11 mouse cellular contexts compared by ENCODE assay signal in the genomic region with DNA sequence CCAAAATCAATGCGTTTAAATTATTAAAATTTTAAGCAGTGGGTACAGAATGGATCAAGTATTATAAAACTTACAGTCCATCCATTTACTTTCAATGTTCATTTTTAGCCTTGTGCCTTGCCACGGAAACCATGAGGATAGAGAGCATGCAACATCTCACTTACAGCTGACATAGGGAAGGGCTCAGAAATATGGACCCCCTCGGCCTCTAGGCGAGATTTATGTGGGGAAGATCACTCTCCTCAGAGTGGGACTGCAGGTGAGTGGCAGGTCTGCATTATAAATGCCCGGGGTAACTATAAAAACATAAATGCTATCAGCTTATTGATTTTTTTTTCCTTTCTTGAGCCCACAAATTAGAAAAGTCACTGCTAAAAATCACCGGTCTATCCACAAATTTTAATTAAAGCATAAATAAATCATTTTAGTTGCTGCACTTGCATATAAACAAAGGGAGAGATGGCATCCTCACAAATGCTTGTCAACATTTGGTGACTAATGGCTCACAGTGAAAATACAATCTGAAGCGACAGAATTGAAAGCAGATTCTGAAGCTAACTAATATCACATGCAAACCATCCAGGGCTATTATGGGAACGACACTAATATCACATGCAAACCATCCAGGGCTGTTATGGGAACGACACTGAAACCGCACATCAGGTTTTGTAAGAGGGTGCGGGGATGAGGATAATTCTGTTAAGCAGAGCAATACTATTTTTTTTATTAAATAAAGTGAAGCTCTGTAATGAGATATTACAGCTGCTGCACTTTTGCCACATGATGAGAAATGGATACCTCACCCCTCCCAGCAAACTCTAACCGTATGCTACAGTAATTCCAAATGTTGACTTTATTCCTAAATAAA.
DNase-seq lines count a peak whose midpoint lies in the region; ATAC-seq and TF ChIP-seq lines count a peak whose summit lies in the region.
"Had no signal": no experiment of that assay in that cellular context is flagged by ENCODE, and none has a peak within 500 bp of the region (broad histone marks: within the 10 kb centered on the region; RNA-seq: fewer than 3 reads in every experiment).

No protein-coding gene starts in this region.

- TF ChIP-seq POLR2A in brain, embryonic 14.5 days (IDR thresholded peaks at IDR 0.05; ENCODE audit: borderline replicate concordance, extremely low read depth, insufficient read depth, insufficient read length, poor library complexity, severe bottlenecking) = no peak
- no peak for TF ChIP-seq POLR2A in limb, embryonic 14.5 days (IDR thresholded peaks at IDR 0.05; ENCODE audit: borderline replicate concordance, extremely low read depth, insufficient read depth, insufficient read length)

- 0 out of 2 replicates have a peak, but pooled peaks have one; percentile 33 for ATAC-seq in forebrain, embryonic 16.5 days
- no peak for ATAC-seq in forebrain, embryonic 11.5 days (replicated peaks; ENCODE audit: low FRiP score)
- ATAC-seq in limb, embryonic 14.5 days (ENCODE audit: low FRiP score, low read depth) = peak; percentile 26; the same call in 1 of the 2 replicates

- H3K27ac ChIP-seq in forebrain, embryonic 16.5 days (ENCODE audit: low read length) = no peak overlapping the region
- no peak overlapping the region for H3K27ac ChIP-seq in forebrain, embryonic 11.5 days (ENCODE audit: low read depth, low read length)
- no peak overlapping the region for H3K27ac ChIP-seq in limb, embryonic 14.5 days (replicated peaks; ENCODE audit: low read depth, low read length)
- H3K27ac ChIP-seq: left cerebral cortex, adult 2 months; liver, embryonic 13.5 days had no signal

- no peak for TF ChIP-seq CTCF in brain, embryonic 14.5 days (IDR thresholded peaks at IDR 0.05; ENCODE audit: borderline replicate concordance, extremely low read depth, insufficient read depth, insufficient read length)

- H3K36me3 ChIP-seq in forebrain, embryonic 16.5 days (ENCODE audit: control insufficient read depth, insufficient read depth) = no peaks in the 10 kb centered on the region
- no peaks in the 10 kb centered on the region for H3K36me3 ChIP-seq in forebrain, embryonic 11.5 days (ENCODE audit: control insufficient read depth, insufficient read depth, low read length)
- H3K36me3 ChIP-seq in limb, embryonic 14.5 days (ENCODE audit: control insufficient read depth, insufficient read depth, low read length) = no peaks in the 10 kb centered on the region
- H3K36me3 ChIP-seq: hindbrain, embryonic 15.5 days; liver, embryonic 13.5 days had no signal

- no peaks in the 10 kb centered on the region for H3K27me3 ChIP-seq in forebrain, embryonic 16.5 days (replicated peaks; ENCODE audit: control insufficient read depth, insufficient read depth, low read length)
- H3K27me3 ChIP-seq in forebrain, embryonic 11.5 days (ENCODE audit: control insufficient read depth, insufficient read depth, low read length) = no peaks in the 10 kb centered on the region
- no peaks in the 10 kb centered on the region for H3K27me3 ChIP-seq in limb, embryonic 14.5 days (ENCODE audit: control insufficient read depth, insufficient read depth, low read length)
- H3K27me3 ChIP-seq: hindbrain, embryonic 15.5 days; liver, embryonic 13.5 days had no signal

- H3K9ac ChIP-seq in forebrain, embryonic 16.5 days (replicated peaks; ENCODE audit: low read depth, low read length) = no peak overlapping the region
- no peak overlapping the region for H3K9ac ChIP-seq in forebrain, embryonic 11.5 days (ENCODE audit: low read length)
- H3K9ac ChIP-seq in limb, embryonic 14.5 days (ENCODE audit: low read depth, low read length, severe bottlenecking) = no peak overlapping the region
- H3K9ac ChIP-seq: hindbrain, embryonic 15.5 days; liver, embryonic 13.5 days had no signal

- DNase-seq in forebrain, embryonic 11.5 days (ENCODE audit: low spot score) = no peak
- peak; percentile 10 for DNase-seq in layer of hippocampus, adult 11-12 months (ENCODE audit: low spot score)
- no peak for DNase-seq in layer of hippocampus, adult 9-10 months (ENCODE audit: low spot score)
- peak; percentile 25 for DNase-seq in brain, embryonic 14.5 days (ENCODE audit: low read depth)
- DNase-seq in limb, embryonic 14.5 days (ENCODE audit: low spot score) = peak; percentile 10
- DNase-seq in left cerebral cortex, adult 8-10 months (ENCODE audit: low spot score in 2 of 2) = no peak
- DNase-seq in spleen, postnatal 14 days (ENCODE audit: low spot score in 2 of 2) = no peak
- DNase-seq: liver, embryonic 13.5 days had no signal

- no peaks in the 10 kb centered on the region for H3K4me1 ChIP-seq in forebrain, embryonic 16.5 days (replicated peaks; ENCODE audit: control insufficient read depth, insufficient read depth, low read length)
- H3K4me1 ChIP-seq in forebrain, embryonic 11.5 days (replicated peaks; ENCODE audit: control insufficient read depth, insufficient read depth, low read length) = no peaks in the 10 kb centered on the region
- peaks cover 19% of the 10 kb centered on the region for H3K4me1 ChIP-seq in limb, embryonic 14.5 days (ENCODE audit: control insufficient read depth, insufficient read depth, low read length)

- 74% methylated on average over 12 of the region's 12 CpGs for WGBS in forebrain, embryonic 16.5 days
- WGBS in forebrain, embryonic 11.5 days = 81% methylated on average over 12 of the region's 12 CpGs
- WGBS in limb, embryonic 14.5 days = 37% methylated on average over 12 of the region's 12 CpGs

- no peaks in the 10 kb centered on the region for H3K9me3 ChIP-seq in forebrain, embryonic 16.5 days (ENCODE audit: control insufficient read depth, low read length)
- no peaks in the 10 kb centered on the region for H3K9me3 ChIP-seq in forebrain, embryonic 11.5 days (ENCODE audit: control insufficient read depth, low read length)
- H3K9me3 ChIP-seq in limb, embryonic 14.5 days (ENCODE audit: control insufficient read depth, low read length) = no peaks in the 10 kb centered on the region
- H3K9me3 ChIP-seq: hindbrain, embryonic 15.5 days; liver, embryonic 13.5 days had no signal

- H3K4me3 ChIP-seq in forebrain, embryonic 16.5 days (replicated peaks; ENCODE audit: low read length) = no peak overlapping the region
- H3K4me3 ChIP-seq in forebrain, embryonic 11.5 days (ENCODE audit: low read depth, low read length) = no peak overlapping the region
- no peak overlapping the region for H3K4me3 ChIP-seq in limb, embryonic 14.5 days (replicated peaks; ENCODE audit: low read length)
- H3K4me3 ChIP-seq: hindbrain, embryonic 15.5 days; left cerebral cortex, adult 2 months; liver, embryonic 13.5 days had no signal

- no peak overlapping the region for H3K4me2 ChIP-seq in forebrain, embryonic 16.5 days (ENCODE audit: low read length)
- no peak overlapping the region for H3K4me2 ChIP-seq in forebrain, embryonic 11.5 days (ENCODE audit: low read depth, low read length, severe bottlenecking)
- H3K4me2 ChIP-seq in limb, embryonic 14.5 days (replicated peaks; ENCODE audit: low read depth, low read length, severe bottlenecking) = no peak overlapping the region
- H3K4me2 ChIP-seq: hindbrain, embryonic 15.5 days; liver, embryonic 13.5 days had no signal

Comparison
In these comparisons a context has a peak if more than half of its experiments do, and no peak if none do; other contexts are left out.
1. DNase-seq: peak in layer of hippocampus, adult 11-12 months (single experiment), brain, embryonic 14.5 days (single experiment) and limb, embryonic 14.5 days (single experiment); none in forebrain, embryonic 11.5 days (single experiment), layer of hippocampus, adult 9-10 months (single experiment), left cerebral cortex, adult 8-10 months (0 of 2) and spleen, postnatal 14 days (0 of 2).